Mouse (Mus musculus) lung, postnatal 0 days (tissue): ENCODE measurements at regions not wholly inside any gene's neighbourhood (a gene's known extent, or its start where the extent isn't known, plus 50 kb on each side); places are given as distances from the start of the nearest gene placed in this dataset.

Source experiments
- CTCF ChIP-seq: IDR thresholded peaks from 2 replicates; pipeline ENCODE4 v1.5.1; 2016; ENCODE audit warnings: antibody characterized with exemption, mild to moderate bottlenecking
- EP300 ChIP-seq: IDR thresholded peaks from 2 replicates; pipeline ENCODE4 v1.6.1; 2016; ENCODE audit warnings: antibody characterized with exemption, mild to moderate bottlenecking, control low read depth

GRCm38 (mm10) chr12:97717812-97718211, 541.4 kb downstream of the Galc start:
- TF ChIP-seq CTCF (no peak), EP300 (no peak)
